Comparison of ENCODE assay signal across 8 mouse cellular contexts in genomic region chr8:83165235-83165930, GRCm38 (mm10). TPM values are rescaled to one million over a fixed set of nuclear protein-coding genes. Genes with fewer than 3 reads are reported as not detected.
A peak's percentile ranks its signal among the peaks of the same experiment; 100 is the strongest.
DNase-seq lines count a peak whose midpoint lies in the region; ATAC-seq lines count a peak whose summit lies in the region.

Tbc1d9 (plus strand) TSS chr8:83165352.

- H3K36me3 ChIP-seq in forebrain, embryonic 10.5 days (replicated peaks) = no peaks in the 10 kb centered on the region
- H3K36me3 ChIP-seq in heart, embryonic 12.5 days = no peaks in the 10 kb centered on the region
- no peaks in the 10 kb centered on the region for H3K36me3 ChIP-seq in kidney, embryonic 15.5 days
- H3K36me3 ChIP-seq in limb, embryonic 15.5 days = no peaks in the 10 kb centered on the region
- H3K36me3 ChIP-seq in midbrain, embryonic 15.5 days (replicated peaks) = no peaks in the 10 kb centered on the region

- peak within 1 kb of the TSS; percentile 96 for H3K27ac ChIP-seq in forebrain, embryonic 10.5 days
- H3K27ac ChIP-seq in heart, embryonic 12.5 days (ENCODE audit: poor library complexity, severe bottlenecking) = peak within 1 kb of the TSS; percentile 30
- peak within 1 kb of the TSS; percentile 89 for H3K27ac ChIP-seq in kidney, embryonic 15.5 days
- H3K27ac ChIP-seq in limb, embryonic 15.5 days = peak within 1 kb of the TSS; percentile 74
- H3K27ac ChIP-seq in midbrain, embryonic 15.5 days = peak within 1 kb of the TSS; percentile 92

- H3K4me3 ChIP-seq in forebrain, embryonic 10.5 days = peak within 1 kb of the TSS; percentile 78
- peak within 1 kb of the TSS; percentile 72 for H3K4me3 ChIP-seq in heart, embryonic 12.5 days
- H3K4me3 ChIP-seq in kidney, embryonic 15.5 days (replicated peaks) = peak within 1 kb of the TSS; percentile 67
- H3K4me3 ChIP-seq in limb, embryonic 15.5 days = peak within 1 kb of the TSS; percentile 69
- peak within 1 kb of the TSS; percentile 80 for H3K4me3 ChIP-seq in midbrain, embryonic 15.5 days

- peak within 1 kb of the TSS; percentile 85 for H3K4me2 ChIP-seq in heart, embryonic 12.5 days
- peak within 1 kb of the TSS; percentile 89 for H3K4me2 ChIP-seq in kidney, embryonic 15.5 days
- peak within 1 kb of the TSS; percentile 93 for H3K4me2 ChIP-seq in limb, embryonic 15.5 days
- H3K4me2 ChIP-seq in midbrain, embryonic 15.5 days = peak within 1 kb of the TSS; percentile 60

- peak within 1 kb of the TSS; percentile 79 for H3K9ac ChIP-seq in heart, embryonic 12.5 days
- H3K9ac ChIP-seq in kidney, embryonic 15.5 days = peak within 1 kb of the TSS; percentile 80
- H3K9ac ChIP-seq in limb, embryonic 15.5 days = peak within 1 kb of the TSS; percentile 72
- H3K9ac ChIP-seq in midbrain, embryonic 15.5 days = peak within 1 kb of the TSS; percentile 90

- no peaks in the 10 kb centered on the region for H3K27me3 ChIP-seq in forebrain, embryonic 10.5 days (ENCODE audit: poor library complexity, severe bottlenecking)
- H3K27me3 ChIP-seq in heart, embryonic 12.5 days (replicated peaks) = peaks cover 19% of the 10 kb centered on the region
- H3K27me3 ChIP-seq in kidney, embryonic 15.5 days = peaks cover 11% of the 10 kb centered on the region; the same call in 1 of the 2 replicates
- peaks cover 10% of the 10 kb centered on the region; the same call in 1 of the 2 replicates for H3K27me3 ChIP-seq in limb, embryonic 15.5 days
- H3K27me3 ChIP-seq in midbrain, embryonic 15.5 days (replicated peaks) = no peaks in the 10 kb centered on the region

- 0% methylated on average over 63 of the region's 63 CpGs for WGBS in forebrain, embryonic 10.5 days
- WGBS in heart, embryonic 12.5 days = under 1% methylated on average over 63 of the region's 63 CpGs
- WGBS in kidney, embryonic 15.5 days = under 1% methylated on average over 63 of the region's 63 CpGs
- under 1% methylated on average over 63 of the region's 63 CpGs for WGBS in limb, embryonic 15.5 days
- WGBS in midbrain, embryonic 15.5 days = under 1% methylated on average over 63 of the region's 63 CpGs

- no peaks in the 10 kb centered on the region for H3K9me3 ChIP-seq in forebrain, embryonic 10.5 days
- H3K9me3 ChIP-seq in heart, embryonic 12.5 days (replicated peaks) = no peaks in the 10 kb centered on the region
- H3K9me3 ChIP-seq in kidney, embryonic 15.5 days (replicated peaks) = no peaks in the 10 kb centered on the region
- no peaks in the 10 kb centered on the region for H3K9me3 ChIP-seq in limb, embryonic 15.5 days
- no peaks in the 10 kb centered on the region for H3K9me3 ChIP-seq in midbrain, embryonic 15.5 days

- peak; percentile 71 for DNase-seq in layer of hippocampus, adult 11-12 months (ENCODE audit: low spot score)
- no peak for DNase-seq in layer of hippocampus, adult 9-10 months (ENCODE audit: low spot score)
- peak; percentile 76 for DNase-seq in forebrain, embryonic 10.5 days (ENCODE audit: extremely low spot score, low spot score)
- DNase-seq in spleen, postnatal 36 days (ENCODE audit: low spot score in 2 of 2) = peak; percentile 26 to 29

- peak; percentile 84 for ATAC-seq in heart, embryonic 12.5 days (ENCODE audit: insufficient number of reproducible peaks, low FRiP score)
- ATAC-seq in kidney, embryonic 15.5 days (replicated peaks; ENCODE audit: low FRiP score) = peak; percentile 93
- ATAC-seq in limb, embryonic 15.5 days (ENCODE audit: insufficient number of reproducible peaks, low FRiP score, low TSS enrichment, low read depth) = peak; percentile 85; the same call in 1 of the 2 replicates
- peak; percentile 94 for ATAC-seq in midbrain, embryonic 15.5 days (replicated peaks)

- H3K4me1 ChIP-seq in forebrain, embryonic 10.5 days = peaks cover 31% of the 10 kb centered on the region
- H3K4me1 ChIP-seq in heart, embryonic 12.5 days (replicated peaks) = 0 out of 2 replicates have a peak, but pooled peaks cover 3% of the 10 kb centered on the region
- peaks cover 8% of the 10 kb centered on the region for H3K4me1 ChIP-seq in kidney, embryonic 15.5 days
- peaks cover 13% of the 10 kb centered on the region for H3K4me1 ChIP-seq in limb, embryonic 15.5 days
- H3K4me1 ChIP-seq in midbrain, embryonic 15.5 days = peaks cover 27% of the 10 kb centered on the region

RNA-seq across cellular contexts. Expression of gene Tbc1d9, which starts in this region (rescaled TPM):
- polyA plus RNA-seq in forebrain, embryonic 10.5 days (2016; fragmentation: Nextera tagmentation; extraction: Ambion mirVana) = 2.4 and 3.6 TPM in 2 replicates
- polyA plus RNA-seq in heart, embryonic 12.5 days (2016; fragmentation: Nextera tagmentation; extraction: Ambion mirVana) = 1.3 and 1.4 TPM in 2 replicates
- polyA plus RNA-seq in kidney, embryonic 15.5 days (2015; fragmentation: Nextera tagmentation; extraction: Ambion mirVana) = 1.8 and 1.9 TPM in 2 replicates
- 0.67 and 1.4 TPM in 2 replicates for polyA plus RNA-seq in limb, embryonic 15.5 days (2015; fragmentation: Nextera tagmentation; extraction: Ambion mirVana)
- 18.1 and 18.9 TPM in 2 replicates for polyA plus RNA-seq in midbrain, embryonic 15.5 days (2015; fragmentation: Nextera tagmentation; extraction: Ambion mirVana)

Comparison
In these comparisons a context has a peak if more than half of its experiments do, and no peak if none do; other contexts are left out.
1. H3K27ac ChIP-seq: peak in every context shown above with its lines; median percentile 96 in forebrain, embryonic 10.5 days; 92 in midbrain, embryonic 15.5 days; 89 in kidney, embryonic 15.5 days; 74 in limb, embryonic 15.5 days; 30 in heart, embryonic 12.5 days.